Mouse (Mus musculus) CH12.LX (cell line): ENCODE measurements at regions not wholly inside any gene's neighbourhood (a gene's known extent, or its start where the extent isn't known, plus 50 kb on each side); places are given as distances from the start of the nearest gene placed in this dataset.

ENCODE experiments used
- DNase-seq: peaks from one replicate; pipeline ENCODE4 v3.0.0-alpha.2; 2013; ENCODE audit errors: extremely low read depth
- H3K27ac ChIP-seq: 2 replicates; pipeline ENCODE4 v1.5.1; 2012; ENCODE audit warnings: low read depth, mild to moderate bottlenecking, control low read depth, moderate library complexity; ENCODE audit not compliant: insufficient read depth
- H3K27me3 ChIP-seq: replicated peaks from 2 replicates; pipeline ENCODE3; 2012; ENCODE audit warnings: inconsistent platforms
- H3K36me3 ChIP-seq, 2 experiments: replicated peaks in 1 of 2; 2 replicates each; pipeline versions ENCODE3 to v1.6.1; 2012; ENCODE audit warnings: inconsistent platforms in 1 of 2, low read length in 1 of 2, mild to moderate bottlenecking in 1 of 2, mixed read lengths in 1 of 2, moderate library complexity in 1 of 2; ENCODE audit not compliant: control insufficient read depth in 1 of 2, insufficient read depth in 1 of 2
- H3K4me1 ChIP-seq, 2 experiments: 2 replicates each; pipeline ENCODE4 v1.6.1; 2012; ENCODE audit warnings: inconsistent platforms in 1 of 2, moderate library complexity in 1 of 2; ENCODE audit not compliant: insufficient read depth in 2 of 2, control insufficient read depth in 1 of 2
- H3K4me2 ChIP-seq: 2 replicates; pipeline ENCODE4 v1.6.1; 2012; ENCODE audit warnings: low read depth, mild to moderate bottlenecking, control low read depth; ENCODE audit not compliant: poor library complexity, insufficient read depth, severe bottlenecking
- H3K4me3 ChIP-seq, 3 experiments: fragments of 150-350 bp in 1 of 3; sonication (generic) in 1 of 3; replicated peaks in 1 of 3; 2 replicates each; pipeline versions ENCODE3 to v1.5.1; 2011 to 2012; ENCODE audit warnings: low read depth in 2 of 3, low read length in 2 of 3, mild to moderate bottlenecking in 2 of 3, moderate library complexity in 2 of 3, control low read depth in 1 of 3, improper control_type of control experiment in 1 of 3, inconsistent platforms in 1 of 3, mixed read lengths in 1 of 3; ENCODE audit not compliant: poor library complexity in 1 of 3
- H3K79me2 ChIP-seq: replicated peaks from 2 replicates; pipeline ENCODE4 v1.6.1; 2012; ENCODE audit warnings: mild to moderate bottlenecking, moderate library complexity; ENCODE audit not compliant: control insufficient read depth, poor library complexity, insufficient read depth, severe bottlenecking; ENCODE audit errors: extremely low read depth
- H3K9ac ChIP-seq: 2 replicates; pipeline ENCODE4 v1.6.1; 2012; ENCODE audit warnings: low read depth, mild to moderate bottlenecking, control low read depth, moderate library complexity; ENCODE audit not compliant: insufficient read depth
- H3K9me3 ChIP-seq: replicated peaks from 2 replicates; pipeline ENCODE3; 2012; ENCODE audit warnings: low read length, inconsistent platforms, mixed read lengths
- BHLHE40 ChIP-seq: IDR thresholded peaks from 2 replicates; pipeline ENCODE4 v1.6.1; 2011; ENCODE audit warnings: mild to moderate bottlenecking, low read depth, low read length, improper control_type of control experiment
- CTCF ChIP-seq, 2 experiments: IDR thresholded peaks in 1 of 2; conservative IDR thresholded peaks in 1 of 2; 2 replicates each; pipeline ENCODE4 v1.5.1; 2011 to 2012; ENCODE audit warnings: low read depth in 2 of 2, low read length in 2 of 2, improper control_type of control experiment in 1 of 2, inconsistent platforms in 1 of 2, mild to moderate bottlenecking in 1 of 2, moderate library complexity in 1 of 2
- E2F4 ChIP-seq: IDR thresholded peaks from 2 replicates; pipeline ENCODE4 v1.6.1; 2011; ENCODE audit warnings: low read depth, low read length, improper control_type of control experiment; ENCODE audit not compliant: insufficient replicate concordance
- ELF1 ChIP-seq: IDR thresholded peaks from 2 replicates; pipeline ENCODE4 v1.6.1; 2014; ENCODE audit warnings: low read depth, mild to moderate bottlenecking, inconsistent platforms, low read length, improper control_type of control experiment
- GABPA ChIP-seq: IDR thresholded peaks from 2 replicates; pipeline ENCODE4 v1.6.1; 2012; ENCODE audit warnings: low read depth, low read length, improper control_type of control experiment, inconsistent platforms; ENCODE audit not compliant: insufficient replicate concordance
- HCFC1 ChIP-seq: IDR thresholded peaks from 2 replicates; pipeline ENCODE4 v1.6.1; 2012; ENCODE audit warnings: low read depth, mild to moderate bottlenecking, inconsistent platforms, low read length, improper control_type of control experiment
- MAX ChIP-seq: IDR thresholded peaks from 2 replicates; pipeline ENCODE4 v1.6.1; 2011; ENCODE audit warnings: low read length, improper control_type of control experiment
- MEF2A ChIP-seq: IDR thresholded peaks from 2 replicates; pipeline ENCODE4 v1.6.1; 2014; ENCODE audit warnings: low read depth, mild to moderate bottlenecking, inconsistent platforms, low read length, improper control_type of control experiment, borderline replicate concordance
- MXI1 ChIP-seq: IDR thresholded peaks from 2 replicates; pipeline ENCODE4 v1.6.1; 2011; ENCODE audit warnings: mild to moderate bottlenecking, low read depth, low read length, improper control_type of control experiment
- NELFE ChIP-seq: IDR thresholded peaks from 2 replicates; pipeline ENCODE4 v1.6.1; 2011; ENCODE audit warnings: low read depth, low read length, improper control_type of control experiment
- NRF1 ChIP-seq: IDR thresholded peaks from 2 replicates; pipeline ENCODE4 v1.6.1; 2014; ENCODE audit warnings: low read depth, mild to moderate bottlenecking, inconsistent platforms, low read length, improper control_type of control experiment, moderate library complexity
- RAD21 ChIP-seq: IDR thresholded peaks from 2 replicates; pipeline ENCODE4 v1.6.1; 2011; ENCODE audit warnings: low read depth, mild to moderate bottlenecking, low read length, improper control_type of control experiment, moderate library complexity
- RCOR1 ChIP-seq: conservative IDR thresholded peaks from 2 replicates; pipeline ENCODE4 v1.6.1; 2012; ENCODE audit warnings: low read depth, mild to moderate bottlenecking, inconsistent platforms, low read length, improper control_type of control experiment
- SIN3A ChIP-seq: IDR thresholded peaks from 2 replicates; pipeline ENCODE4 v1.6.1; 2012; ENCODE audit warnings: low read length, improper control_type of control experiment, inconsistent platforms
- SMC3 ChIP-seq: IDR thresholded peaks from 2 replicates; pipeline ENCODE4 v1.6.1; 2011; ENCODE audit warnings: low read depth, low read length, improper control_type of control experiment
- TBP ChIP-seq: conservative IDR thresholded peaks from 2 replicates; pipeline ENCODE4 v1.6.1; 2011; ENCODE audit warnings: low read depth, low read length, improper control_type of control experiment
- UBTF ChIP-seq: IDR thresholded peaks from 2 replicates; pipeline ENCODE4 v1.6.1; 2012; ENCODE audit warnings: low read depth, mild to moderate bottlenecking, inconsistent platforms, low read length, improper control_type of control experiment, moderate library complexity
- USF2 ChIP-seq: conservative IDR thresholded peaks from 2 replicates; pipeline ENCODE4 v1.6.1; 2011; ENCODE audit warnings: low read depth, low read length, improper control_type of control experiment
- ZC3H11A ChIP-seq: IDR thresholded peaks from 2 replicates; pipeline ENCODE4 v1.6.1; 2012; ENCODE audit warnings: low read depth, mild to moderate bottlenecking, inconsistent platforms, low read length, improper control_type of control experiment
- dilution Hi-C: fragments of 300-500 bp; cut with MboI; formaldehyde crosslinking; loops from 2 replicates; pipeline ENCODE4 v1.14.3; 2020; ENCODE audit warnings: low sequenced_read_pairs; ENCODE audit not compliant: extremely low pct_unique_long_range_greater_than_20kb, extremely low pct_ligation_motif_present
- in situ Hi-C: fragments of 300-500 bp; cut with MboI; formaldehyde crosslinking; loops from 3 replicates; pipeline ENCODE4 v1.14.3; 2019; ENCODE audit warnings: low sequenced_read_pairs, low pct_ligation_motif_present, low pct_unique_long_range_greater_than_20kb, mixed read lengths

DNA sequence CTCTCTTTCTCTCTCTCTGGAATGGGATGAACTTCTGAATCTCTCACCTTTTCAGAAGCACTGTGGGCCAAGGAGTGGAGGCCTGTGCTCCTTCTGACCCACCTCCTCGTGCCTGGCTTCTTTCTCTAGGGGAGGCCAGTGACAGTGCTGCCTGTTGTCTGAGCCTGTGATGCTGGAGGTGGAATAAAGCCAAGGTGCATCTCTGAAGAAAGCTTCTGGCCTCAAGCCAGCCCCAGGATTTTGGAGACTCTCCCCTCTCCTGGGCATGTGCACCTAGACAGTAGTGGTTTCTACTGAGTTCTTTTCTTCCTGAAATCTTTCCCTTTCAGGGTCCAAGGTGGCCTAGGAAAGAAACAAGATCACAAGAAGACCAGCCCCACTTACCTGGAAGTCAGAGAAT lies 63.3 kb upstream of the Polg start:
- H3K9me3 ChIP-seq: no peaks in the 10 kb centered on the region
- no peak for DNase-seq
- in situ Hi-C loops (no loop called here), dilution Hi-C loops (no loop called here)
- H3K27me3 ChIP-seq: peaks cover 96% of the 10 kb centered on the region
- H3K4me3 ChIP-seq: no peak overlapping the region
- no peak overlapping the region for H3K27ac ChIP-seq
- TF ChIP-seq NELFE (no peak), MXI1 (no peak), RAD21 (no peak), ZC3H11A (no peak), MEF2A (no peak), BHLHE40 (no peak), MAX (no peak), RCOR1 (no peak), USF2 (no peak), GABPA (no peak), E2F4 (no peak), HCFC1 (no peak), SIN3A (no peak), UBTF (no peak), SMC3 (no peak), NRF1 (no peak), TBP (no peak)
- H3K9ac ChIP-seq: no peak overlapping the region
- peaks cover 16 to 17% of the 10 kb centered on the region in 2 experiments for H3K4me1 ChIP-seq
- H3K36me3 ChIP-seq: no peaks in the 10 kb centered on the region
- H3K4me2 ChIP-seq: no peak overlapping the region
- no peaks in the 10 kb centered on the region for H3K79me2 ChIP-seq

DNA sequence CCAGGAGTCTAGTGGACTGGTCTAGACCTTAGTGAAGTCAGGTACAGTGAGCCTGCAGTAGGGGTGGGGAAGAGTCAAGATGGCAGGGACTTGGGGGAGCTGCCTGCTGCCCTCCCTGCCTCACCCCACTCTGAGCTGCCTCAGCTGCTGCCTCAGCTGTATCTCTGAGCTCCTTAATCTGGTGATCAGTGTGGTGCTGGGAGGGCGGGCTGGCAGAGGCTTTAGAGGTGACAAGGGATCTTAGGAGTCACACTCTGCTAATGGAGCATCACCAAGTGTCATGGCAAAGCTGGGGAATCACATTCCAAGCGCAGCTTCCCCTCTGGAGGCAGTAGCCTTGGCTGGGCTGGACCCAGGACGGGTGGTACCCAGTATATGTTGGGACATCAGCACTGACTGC lies 61.8 kb upstream of the Polg start:
- in situ Hi-C loops: no loop called here
- no peaks in the 10 kb centered on the region for H3K36me3 ChIP-seq
- H3K9me3 ChIP-seq: no peaks in the 10 kb centered on the region
- H3K27me3 ChIP-seq: peaks cover 92% of the 10 kb centered on the region
- no peak for DNase-seq
- no peak for TF ChIP-seq ELF1
- TF ChIP-seq CTCF (conservative IDR thresholded peaks at IDR 0.05 in 1 of 2, IDR thresholded peaks at IDR 0.05 in 1 of 2; ENCODE audit: low read depth in 2 of 2, low read length in 2 of 2): no peak
- TF ChIP-seq SIN3A: no peak
- TF ChIP-seq, all 38 proteins: peak for 0
- no peak overlapping the region for H3K4me3 ChIP-seq
- H3K9ac ChIP-seq: no peak overlapping the region
- no peak overlapping the region for H3K27ac ChIP-seq
- dilution Hi-C loops: no loop called here
- H3K4me1 ChIP-seq: peaks cover 16 to 17% of the 10 kb centered on the region in 2 experiments
- no peak overlapping the region for H3K4me2 ChIP-seq
- no peaks in the 10 kb centered on the region for H3K79me2 ChIP-seq
